Comparison of ENCODE assay signal across 27 mouse cellular contexts in genomic region chr7:63522403-63522802, GRCm38 (mm10).
"Had no signal": no experiment of that assay in that cellular context is flagged by ENCODE, and none has a peak within 500 bp of the region (broad histone marks: within the 10 kb centered on the region; RNA-seq: fewer than 3 reads in every experiment).

No protein-coding gene starts in this region.

- H3K9me3 ChIP-seq: heart, embryonic 10.5 days; heart, embryonic 12.5 days; hindbrain, embryonic 12.5 days; intestine, embryonic 15.5 days; kidney, embryonic 15.5 days; limb, embryonic 13.5 days; limb, embryonic 15.5 days; liver, embryonic 12.5 days had no signal

- H3K4me1 ChIP-seq: heart, embryonic 10.5 days; heart, embryonic 12.5 days; hindbrain, embryonic 12.5 days; intestine, embryonic 15.5 days; kidney, embryonic 15.5 days; limb, embryonic 13.5 days; limb, embryonic 15.5 days; liver, embryonic 12.5 days had no signal

- H3K4me2 ChIP-seq: heart, embryonic 12.5 days; hindbrain, embryonic 12.5 days; hindbrain, embryonic 14.5 days; intestine, embryonic 15.5 days; kidney, embryonic 15.5 days; limb, embryonic 13.5 days; limb, embryonic 15.5 days; liver, embryonic 12.5 days had no signal

- H3K4me3 ChIP-seq: gastrocnemius, adult 2 months; heart, embryonic 10.5 days; heart, embryonic 12.5 days; hindbrain, embryonic 12.5 days; intestine, embryonic 15.5 days; kidney, embryonic 15.5 days; limb, embryonic 13.5 days; limb, embryonic 15.5 days; liver, embryonic 12.5 days had no signal

- DNase-seq: gastrocnemius, adult 2 months; gastrocnemius, postnatal 10 days; gastrocnemius, postnatal 25 days; heart, adult 18-20 months; heart, postnatal 10 days; heart, postnatal 4 days; kidney, adult 11 months; kidney, adult 2 months; kidney, adult 9 months; kidney, postnatal 14 days; kidney, postnatal 36 days; layer of hippocampus, adult 9-11 months; layer of hippocampus, postnatal 36 days; left cerebral cortex, postnatal 4 days had no signal

- ATAC-seq: hindbrain, embryonic 16.5 days; inflammation-experienced regulatory T-cells, adult 6 months; intestine, embryonic 15.5 days; liver, embryonic 12.5 days had no signal

- H3K36me3 ChIP-seq: heart, embryonic 10.5 days; heart, embryonic 12.5 days; hindbrain, embryonic 12.5 days; intestine, embryonic 15.5 days; kidney, embryonic 15.5 days; limb, embryonic 13.5 days; limb, embryonic 15.5 days; liver, embryonic 12.5 days had no signal

- H3K9ac ChIP-seq: heart, embryonic 12.5 days; hindbrain, embryonic 12.5 days; hindbrain, embryonic 14.5 days; intestine, embryonic 15.5 days; kidney, embryonic 15.5 days; limb, embryonic 13.5 days; limb, embryonic 15.5 days; liver, embryonic 12.5 days; liver, embryonic 14.5 days had no signal

- H3K27me3 ChIP-seq: heart, embryonic 12.5 days; hindbrain, embryonic 12.5 days; intestine, embryonic 15.5 days; kidney, embryonic 15.5 days; limb, embryonic 13.5 days; limb, embryonic 15.5 days; liver, embryonic 12.5 days had no signal

- H3K27ac ChIP-seq: gastrocnemius, adult 2 months; heart, embryonic 10.5 days; hindbrain, embryonic 12.5 days; hindbrain, embryonic 14.5 days; intestine, embryonic 15.5 days; kidney, embryonic 15.5 days; kidney, postnatal 0 days; limb, embryonic 13.5 days; limb, embryonic 15.5 days; liver, embryonic 12.5 days; liver, embryonic 14.5 days had no signal
